Mouse (Mus musculus) stomach, postnatal 0 days (tissue): Measurements from ENCODE around the gene Tesc. TPM values are rescaled to one million over a fixed set of nuclear protein-coding genes. Genes with fewer than 3 reads are reported as not detected.

ENCODE experiments used
- ATAC-seq: fragments of 200-750 bp; cut with Nextera tagmentation; 2 replicates; pipeline ENCODE4 v1.8.0; 2017; ENCODE audit not compliant: low FRiP score, low TSS enrichment
- DNase-seq: peaks from one replicate; pipeline ENCODE4 v3.0.0-alpha.2; 2016; ENCODE audit warnings: low spot score
- H3K27ac ChIP-seq: fragments of 300-500 bp; sonication (generic); replicated peaks from 2 replicates; pipeline ENCODE4 v1.5.1; 2014; ENCODE audit warnings: mild to moderate bottlenecking, control low read depth
- H3K27me3 ChIP-seq: fragments of 300-500 bp; sonication (generic); 2 replicates; pipeline ENCODE4 v1.6.1; 2014; ENCODE audit warnings: low read length; ENCODE audit not compliant: control insufficient read depth, insufficient read depth
- H3K36me3 ChIP-seq: fragments of 300-500 bp; sonication (generic); 2 replicates; pipeline ENCODE4 v1.6.1; 2014; ENCODE audit warnings: low read length, mixed read lengths; ENCODE audit not compliant: control insufficient read depth, insufficient read depth
- H3K4me1 ChIP-seq: fragments of 300-500 bp; sonication (generic); replicated peaks from 2 replicates; pipeline ENCODE4 v1.6.1; 2014; ENCODE audit warnings: antibody characterized with exemption; ENCODE audit not compliant: control insufficient read depth, insufficient read depth
- H3K4me2 ChIP-seq: fragments of 300-500 bp; sonication (generic); replicated peaks from 2 replicates; pipeline ENCODE4 v1.6.1; 2014; ENCODE audit warnings: low read depth, mild to moderate bottlenecking, control low read depth, moderate library complexity
- H3K4me3 ChIP-seq: fragments of 300-500 bp; sonication (generic); 2 replicates; pipeline ENCODE4 v1.5.1; 2014; ENCODE audit warnings: low read depth, low read length, control low read depth
- H3K9ac ChIP-seq: fragments of 300-500 bp; sonication (generic); 2 replicates; pipeline ENCODE4 v1.6.1; 2014; ENCODE audit warnings: mild to moderate bottlenecking, low read length, control low read depth, mixed read lengths
- H3K9me3 ChIP-seq: fragments of 300-500 bp; sonication (generic); 2 replicates; pipeline ENCODE4 v1.6.1; 2016; ENCODE audit warnings: low read length; ENCODE audit not compliant: control insufficient read depth
- CTCF ChIP-seq: IDR thresholded peaks from 2 replicates; pipeline ENCODE4 v1.5.1; 2016; ENCODE audit warnings: antibody characterized with exemption, low read depth, mild to moderate bottlenecking, moderate library complexity
- EP300 ChIP-seq: optimal IDR thresholded peaks from 2 replicates; pipeline ENCODE3; 2016; ENCODE audit warnings: antibody characterized with exemption
- WGBS: fragments of 180-500 bp; shearing (Covaris S2); extraction: QIAGEN DNeasy Blood & Tissue Kit; methylation state at CpG from one replicate; pipeline ENCODE4 v1.1.7; 2014; 5-methylcytosine and 5-hydroxymethylcytosine counted together
- polyA plus RNA-seq: library from polyadenylated mRNA; unstranded; fragments of >200 nt; fragmentation: Nextera tagmentation; extraction: Ambion mirVana; gene quantifications from 2 replicates; pipeline ENCODE4 v1.2.1, GENCODE M21; 2015

Gene Tesc
- polyA plus RNA-seq, 1 experiment from 2014 or later = 112 TPM

GRCm38 (mm10) chr5:118095433-118095832 lies 67.9 kb downstream of the Tesc start:
- WGBS = 86% methylated on average over 11 of the region's 11 CpGs
- DNase-seq (no peak), ATAC-seq (no peak)
- Histone ChIP-seq H3K9ac (no peak overlapping the region), H3K27me3 (no peaks in the 10 kb centered on the region), H3K4me1 (no peaks in the 10 kb centered on the region), H3K9me3 (no peaks in the 10 kb centered on the region), H3K4me3 (no peak overlapping the region), H3K27ac (no peak overlapping the region), H3K36me3 (peaks cover 18% of the 10 kb centered on the region), H3K4me2 (no peak overlapping the region)
- no peak for TF ChIP-seq EP300
- no peak for TF ChIP-seq CTCF

GRCm38 (mm10) chr5:118095849-118096248 lies 68.3 kb downstream of the Tesc start:
- no peak overlapping the region for H3K4me2 ChIP-seq
- no peak for ATAC-seq
- DNase-seq = no peak
- TF ChIP-seq EP300 (no peak), CTCF (no peak)
- no peaks in the 10 kb centered on the region for H3K9me3 ChIP-seq
- H3K4me3 ChIP-seq = no peak overlapping the region
- H3K27ac ChIP-seq = no peak overlapping the region
- H3K4me1 ChIP-seq = no peaks in the 10 kb centered on the region
- peaks cover 18% of the 10 kb centered on the region for H3K36me3 ChIP-seq
- no peak overlapping the region for H3K9ac ChIP-seq
- no peaks in the 10 kb centered on the region for H3K27me3 ChIP-seq
- 85% methylated on average over 4 of the region's 4 CpGs for WGBS

DNA sequence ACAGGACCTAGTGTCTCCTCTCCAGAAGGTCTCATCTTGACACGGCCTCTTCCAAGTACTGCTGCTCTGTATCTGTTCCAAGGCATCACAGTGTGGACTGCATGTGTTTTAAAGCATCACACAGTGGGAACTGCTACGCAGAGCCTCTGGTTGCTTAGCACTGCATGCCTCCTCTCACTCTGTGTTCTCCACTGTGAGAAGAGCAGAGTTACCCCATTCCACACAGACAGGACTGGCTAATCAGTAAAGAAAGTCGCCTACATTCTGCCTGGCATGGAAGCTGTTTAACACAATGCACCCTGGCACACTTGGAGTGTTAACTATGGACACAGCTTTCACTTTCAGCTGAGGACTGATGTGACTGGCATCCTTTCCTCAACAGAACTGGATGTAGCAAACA lies 68.8 kb downstream of the Tesc start:
- WGBS = 78% methylated on average over 3 of the region's 3 CpGs
- H3K4me1 ChIP-seq = no peaks in the 10 kb centered on the region
- H3K9ac ChIP-seq = no peak overlapping the region
- no peak overlapping the region for H3K4me2 ChIP-seq
- H3K9me3 ChIP-seq = no peaks in the 10 kb centered on the region
- TF ChIP-seq CTCF (no peak), EP300 (no peak)
- no peak overlapping the region for H3K4me3 ChIP-seq
- no peak overlapping the region for H3K27ac ChIP-seq
- DNase-seq = no peak
- peaks cover 18% of the 10 kb centered on the region for H3K36me3 ChIP-seq
- H3K27me3 ChIP-seq = no peaks in the 10 kb centered on the region
- no peak for ATAC-seq

DNA sequence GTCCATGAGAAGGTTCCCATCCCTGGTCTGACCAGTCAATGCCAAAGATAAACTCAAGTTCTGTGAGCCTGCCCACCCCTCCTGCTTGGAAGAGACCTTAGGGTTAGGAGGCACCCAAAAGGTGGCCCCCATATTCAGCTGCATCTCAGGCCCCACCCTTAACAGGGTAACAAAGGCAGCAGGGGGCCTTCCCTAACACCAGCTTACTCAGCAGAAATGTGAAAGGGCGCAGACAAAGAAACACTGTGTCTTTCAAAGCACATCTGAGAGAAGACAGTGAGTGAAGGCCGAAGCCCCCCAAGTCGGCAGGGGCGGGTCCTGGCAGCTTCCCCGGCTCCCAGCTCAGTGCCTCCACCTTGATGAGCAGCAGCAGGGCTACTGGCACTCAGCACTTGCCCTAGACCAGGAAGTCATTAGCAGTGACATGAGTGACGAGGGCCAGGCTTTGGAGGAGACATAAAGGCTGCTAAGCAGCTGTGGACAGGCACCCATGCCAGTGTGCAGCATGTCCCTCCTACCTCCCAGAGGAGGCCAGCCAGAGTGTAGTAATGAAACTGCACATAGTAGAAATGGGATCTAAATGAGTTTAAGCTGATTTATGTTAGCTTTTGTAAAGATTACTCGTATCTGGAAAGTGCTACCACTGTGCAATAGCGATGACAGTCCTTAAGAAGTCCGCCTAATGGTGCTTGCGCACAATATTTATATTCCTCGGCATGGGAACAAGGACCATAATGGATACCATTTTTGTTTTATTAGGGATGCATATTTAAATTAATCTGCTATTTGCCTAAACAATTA lies 71.7 kb downstream of the Tesc start:
- TF ChIP-seq EP300 (no peak), CTCF (no peak)
- Histone ChIP-seq H3K27ac (peak overlapping the region; percentile 18), H3K9me3 (no peaks in the 10 kb centered on the region), H3K4me3 (no peak overlapping the region), H3K36me3 (no peaks in the 10 kb centered on the region; the same call in 1 of the 2 replicates), H3K4me2 (no peak overlapping the region), H3K9ac (no peak overlapping the region), H3K4me1 (no peaks in the 10 kb centered on the region), H3K27me3 (no peaks in the 10 kb centered on the region)
- 64% methylated on average over 11 of the region's 11 CpGs for WGBS
- DNase-seq = no peak
- ATAC-seq = peak; percentile 55; the same call in 1 of the 2 replicates

DNA sequence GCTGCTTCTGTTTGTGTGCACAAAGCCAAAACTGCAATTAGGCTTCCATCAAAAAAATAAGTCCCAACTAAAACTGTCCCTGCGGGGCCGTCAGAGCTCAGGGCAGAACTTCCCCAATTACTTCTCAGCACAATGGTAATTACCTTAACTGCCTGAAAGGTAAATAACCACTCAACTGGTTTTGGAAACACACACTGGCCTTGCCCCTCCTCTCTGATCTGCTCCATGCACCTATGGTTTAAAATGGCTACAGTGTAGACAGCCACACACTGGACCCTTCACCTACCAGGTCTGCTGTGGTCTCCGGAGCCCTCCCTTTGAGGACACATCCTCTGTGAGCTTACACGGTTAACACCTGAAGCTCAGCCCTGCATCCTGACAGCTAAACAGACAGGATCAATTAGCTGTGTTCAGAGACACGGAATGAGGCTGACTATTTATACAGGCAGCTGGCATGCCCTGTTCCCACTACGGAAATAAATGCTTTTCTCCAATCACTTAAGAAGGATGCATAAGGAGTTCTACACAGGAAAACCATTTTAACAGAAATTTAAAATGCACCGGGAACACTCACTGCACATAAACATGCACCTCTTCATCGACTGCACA lies 72.4 kb downstream of the Tesc start:
- Histone ChIP-seq H3K9me3 (no peaks in the 10 kb centered on the region), H3K27ac (no peak overlapping the region), H3K4me3 (no peak overlapping the region), H3K27me3 (no peaks in the 10 kb centered on the region), H3K9ac (no peak overlapping the region), H3K4me2 (no peak overlapping the region), H3K4me1 (no peaks in the 10 kb centered on the region), H3K36me3 (no peaks in the 10 kb centered on the region; the same call in 1 of the 2 replicates)
- ATAC-seq (no peak), DNase-seq (no peak)
- WGBS = 63% methylated on average over 8 of the region's 8 CpGs
- no peak for TF ChIP-seq CTCF
- no peak for TF ChIP-seq EP300

GRCm38 (mm10) chr5:118105536-118105935 lies 78.0 kb downstream of the Tesc start:
- no peak for DNase-seq
- Histone ChIP-seq H3K36me3 (no peaks in the 10 kb centered on the region), H3K27ac (no peak overlapping the region), H3K4me3 (no peak overlapping the region), H3K27me3 (no peaks in the 10 kb centered on the region), H3K9ac (no peak overlapping the region), H3K9me3 (no peaks in the 10 kb centered on the region), H3K4me1 (no peaks in the 10 kb centered on the region), H3K4me2 (no peak overlapping the region)
- TF ChIP-seq CTCF = no peak
- no peak for TF ChIP-seq EP300
- no peak for ATAC-seq
- WGBS = 84% methylated on average over 8 of the region's 8 CpGs
